Mouse (Mus musculus) MEL (cell line): ENCODE measurements at regions not wholly inside any gene's neighbourhood (a gene's known extent, or its start where the extent isn't known, plus 50 kb on each side); places are given as distances from the start of the nearest gene placed in this dataset.

Source experiments
- DNase-seq: peaks from one replicate; pipeline ENCODE4 v3.0.0; 2011; ENCODE audit warnings: low read depth, low spot score
- H3K27ac ChIP-seq: 2 replicates; pipeline ENCODE4 v1.5.1; 2012; ENCODE audit warnings: low read depth, mild to moderate bottlenecking, control low read depth, low read length, moderate library complexity; ENCODE audit not compliant: control insufficient read depth
- H3K27me3 ChIP-seq, 2 experiments: fragments of 150-350 bp in 1 of 2; sonication (generic) in 1 of 2; 2 replicates each; pipeline ENCODE4 v1.6.1; 2012; ENCODE audit warnings: low read length in 2 of 2, mild to moderate bottlenecking in 2 of 2, improper control_type of control experiment in 1 of 2, moderate library complexity in 1 of 2; ENCODE audit not compliant: insufficient read depth in 2 of 2, control insufficient read depth in 1 of 2
- H3K36me3 ChIP-seq, 2 experiments: 2 replicates each; pipeline ENCODE4 v1.6.1; 2012 to 2014; ENCODE audit warnings: low read length in 2 of 2, improper control_type of control experiment in 1 of 2, inconsistent platforms in 1 of 2, mild to moderate bottlenecking in 1 of 2; ENCODE audit not compliant: insufficient read depth in 2 of 2, control insufficient read depth in 1 of 2
- H3K4me1 ChIP-seq, 2 experiments: fragments of 150-350 bp in 1 of 2; sonication (generic) in 1 of 2; 2 replicates each; pipeline ENCODE4 v1.6.1; 2012; ENCODE audit warnings: low read length in 2 of 2, improper control_type of control experiment in 1 of 2, mild to moderate bottlenecking in 1 of 2; ENCODE audit not compliant: insufficient read depth in 2 of 2, control insufficient read depth in 1 of 2
- H3K4me3 ChIP-seq, 2 experiments: fragments of 150-350 bp in 1 of 2; sonication (generic) in 1 of 2; 2 replicates each; pipeline ENCODE4 v1.5.1; 2012; ENCODE audit warnings: low read depth in 2 of 2, low read length in 2 of 2, mild to moderate bottlenecking in 2 of 2, moderate library complexity in 2 of 2, control low read depth in 1 of 2, improper control_type of control experiment in 1 of 2; ENCODE audit not compliant: control insufficient read depth in 1 of 2, insufficient read depth in 1 of 2
- H3K79me2 ChIP-seq: 2 replicates; pipeline ENCODE4 v1.6.1; 2012; ENCODE audit warnings: mild to moderate bottlenecking, low read length, moderate library complexity; ENCODE audit not compliant: control insufficient read depth, poor library complexity, insufficient read depth
- H3K9ac ChIP-seq: 2 replicates; pipeline ENCODE4 v1.6.1; 2012; ENCODE audit warnings: low read depth, mild to moderate bottlenecking, control low read depth, low read length, moderate library complexity; ENCODE audit not compliant: control insufficient read depth, poor library complexity, severe bottlenecking
- H3K9me3 ChIP-seq: fragments of 150-350 bp; sonication (generic); replicated peaks from 2 replicates; pipeline ENCODE4 v1.6.1; 2012; ENCODE audit warnings: mild to moderate bottlenecking, low read length, improper control_type of control experiment, moderate library complexity; ENCODE audit not compliant: insufficient read depth
- CHD1 ChIP-seq: IDR thresholded peaks from 2 replicates; pipeline ENCODE4 v1.6.1; 2012; ENCODE audit warnings: low read depth, mild to moderate bottlenecking, inconsistent platforms, low read length, improper control_type of control experiment
- CHD2 ChIP-seq: IDR thresholded peaks from 2 replicates; pipeline ENCODE4 v1.6.1; 2011; ENCODE audit warnings: low read length, improper control_type of control experiment
- CTCF ChIP-seq, 3 experiments: IDR thresholded peaks in 2 of 3; conservative IDR thresholded peaks in 1 of 3; 2 replicates each; pipeline ENCODE4 v1.5.1; 2011 to 2012; ENCODE audit warnings: low read length in 3 of 3, low read depth in 2 of 3, mild to moderate bottlenecking in 2 of 3, improper control_type of control experiment in 1 of 3, inconsistent platforms in 1 of 3, mixed read lengths in 1 of 3, moderate library complexity in 1 of 3; ENCODE audit not compliant: control insufficient read depth in 1 of 3, insufficient read depth in 1 of 3, poor library complexity in 1 of 3, severe bottlenecking in 1 of 3
- E2F4 ChIP-seq: IDR thresholded peaks from 2 replicates; pipeline ENCODE4 v1.6.1; 2011; ENCODE audit warnings: low read depth, low read length, improper control_type of control experiment, borderline replicate concordance
- ELF1 ChIP-seq: IDR thresholded peaks from 2 replicates; pipeline ENCODE4 v1.6.1; 2014; ENCODE audit warnings: low read depth, mild to moderate bottlenecking, inconsistent platforms, low read length, improper control_type of control experiment, moderate library complexity
- GATA1 ChIP-seq: IDR thresholded peaks from 2 replicates; pipeline ENCODE4 v1.6.1; 2011; ENCODE audit warnings: low read depth, low read length, improper control_type of control experiment
- JUND ChIP-seq: IDR thresholded peaks from 2 replicates; pipeline ENCODE4 v1.6.1; 2011; ENCODE audit warnings: low read depth, mild to moderate bottlenecking, improper control_type of control experiment, low read length
- MAX ChIP-seq: IDR thresholded peaks from 2 replicates; pipeline ENCODE4 v1.6.1; 2011; ENCODE audit warnings: low read length, improper control_type of control experiment
- MAZ ChIP-seq: IDR thresholded peaks from 2 replicates; pipeline ENCODE4 v1.6.1; 2012; ENCODE audit warnings: low read depth, mild to moderate bottlenecking, inconsistent platforms, low read length, improper control_type of control experiment
- MEF2A ChIP-seq: IDR thresholded peaks from 2 replicates; pipeline ENCODE4 v1.6.1; 2014; ENCODE audit warnings: low read depth, mild to moderate bottlenecking, inconsistent platforms, low read length, improper control_type of control experiment; ENCODE audit not compliant: poor library complexity, insufficient replicate concordance, severe bottlenecking; ENCODE audit errors: extremely low read depth
- MYB ChIP-seq: IDR thresholded peaks from 2 replicates; pipeline ENCODE4 v1.6.1; 2011; ENCODE audit warnings: mild to moderate bottlenecking, low read depth, low read length, improper control_type of control experiment
- MYC ChIP-seq: IDR thresholded peaks from 2 replicates; pipeline ENCODE4 v1.6.1; 2011; ENCODE audit warnings: low read depth, mild to moderate bottlenecking, low read length, improper control_type of control experiment, moderate library complexity
- NELFE ChIP-seq: IDR thresholded peaks from 2 replicates; pipeline ENCODE4 v1.6.1; 2011; ENCODE audit warnings: low read depth, low read length, improper control_type of control experiment
- NRF1 ChIP-seq: IDR thresholded peaks from 2 replicates; pipeline ENCODE4 v1.6.1; 2014; ENCODE audit warnings: low read depth, mild to moderate bottlenecking, inconsistent platforms, low read length, improper control_type of control experiment, moderate library complexity; ENCODE audit not compliant: poor library complexity, insufficient read depth, severe bottlenecking
- POLR2A ChIP-seq, 2 experiments: IDR thresholded peaks; 2 replicates each; pipeline ENCODE4 v1.6.1; 2011 to 2012; ENCODE audit warnings: low read length in 2 of 2, mild to moderate bottlenecking in 2 of 2, control low read depth in 1 of 2, improper control_type of control experiment in 1 of 2, low read depth in 1 of 2, moderate library complexity in 1 of 2; ENCODE audit not compliant: control insufficient read depth in 1 of 2, insufficient read depth in 1 of 2, poor library complexity in 1 of 2
- POLR2AphosphoS2 ChIP-seq: IDR thresholded peaks from 2 replicates; pipeline ENCODE4 v1.6.1; 2011; ENCODE audit warnings: low read length, improper control_type of control experiment
- RAD21 ChIP-seq: IDR thresholded peaks from 2 replicates; pipeline ENCODE4 v1.6.1; 2011; ENCODE audit warnings: mild to moderate bottlenecking, low read depth, low read length, improper control_type of control experiment
- RCOR1 ChIP-seq: IDR thresholded peaks from 2 replicates; pipeline ENCODE4 v1.6.1; 2012; ENCODE audit warnings: low read depth, mild to moderate bottlenecking, inconsistent platforms, low read length, improper control_type of control experiment
- SIN3A ChIP-seq: IDR thresholded peaks from 2 replicates; pipeline ENCODE4 v1.6.1; 2012; ENCODE audit warnings: low read length, improper control_type of control experiment, inconsistent platforms
- TAL1 ChIP-seq: IDR thresholded peaks from 2 replicates; pipeline ENCODE4 v1.6.1; 2012; ENCODE audit warnings: mild to moderate bottlenecking, inconsistent platforms, low read length, moderate library complexity, mixed read lengths
- TBP ChIP-seq: IDR thresholded peaks from 2 replicates; pipeline ENCODE4 v1.8.0; 2011; ENCODE audit warnings: low read depth, low read length, improper control_type of control experiment
- TCF12 ChIP-seq: IDR thresholded peaks from 2 replicates; pipeline ENCODE4 v1.6.1; 2014; ENCODE audit warnings: low read depth, mild to moderate bottlenecking, inconsistent platforms, low read length, improper control_type of control experiment, moderate library complexity
- UBTF ChIP-seq: IDR thresholded peaks from 2 replicates; pipeline ENCODE4 v1.6.1; 2012; ENCODE audit warnings: low read depth, mild to moderate bottlenecking, inconsistent platforms, low read length, improper control_type of control experiment, moderate library complexity, borderline replicate concordance; ENCODE audit not compliant: insufficient read depth
- USF1 ChIP-seq: IDR thresholded peaks from 2 replicates; pipeline ENCODE4 v1.6.1; 2014; ENCODE audit warnings: low read depth, mild to moderate bottlenecking, inconsistent platforms, low read length, improper control_type of control experiment, moderate library complexity
- ZC3H11A ChIP-seq: IDR thresholded peaks from 2 replicates; pipeline ENCODE4 v1.6.1; 2012; ENCODE audit warnings: low read depth, mild to moderate bottlenecking, inconsistent platforms, low read length, improper control_type of control experiment
- ZKSCAN1 ChIP-seq: IDR thresholded peaks from 2 replicates; pipeline ENCODE4 v1.6.1; 2012; ENCODE audit warnings: low read depth, mild to moderate bottlenecking, inconsistent platforms, low read length, improper control_type of control experiment, moderate library complexity
- ZMIZ1 ChIP-seq: IDR thresholded peaks from 2 replicates; pipeline ENCODE4 v1.6.1; 2012; ENCODE audit warnings: low read depth, mild to moderate bottlenecking, inconsistent platforms, low read length, improper control_type of control experiment, moderate library complexity
- ZNF384 ChIP-seq: IDR thresholded peaks from 2 replicates; pipeline ENCODE4 v1.6.1; 2012; ENCODE audit warnings: low read depth, mild to moderate bottlenecking, inconsistent platforms, low read length, improper control_type of control experiment

DNA sequence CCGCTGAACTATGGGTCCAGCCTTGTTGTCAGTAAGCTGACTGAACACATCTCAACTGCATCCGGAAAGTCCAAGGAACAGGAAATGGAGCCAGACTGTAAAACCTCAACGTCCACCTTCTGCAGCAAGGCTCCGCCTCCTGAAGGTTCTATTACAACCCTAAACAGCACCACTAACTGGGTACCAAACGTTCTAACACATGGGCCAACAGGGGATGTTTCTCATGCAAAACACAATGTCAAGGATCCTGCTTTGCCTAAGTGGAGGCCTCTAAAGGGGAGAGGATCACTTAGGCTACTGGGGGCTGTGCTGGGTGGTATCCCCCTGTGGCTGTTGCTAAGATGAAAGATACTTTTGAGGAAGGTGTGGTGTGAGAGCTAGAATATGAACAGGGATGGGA lies 51.0 kb upstream of the Stt3b start:
- H3K9ac ChIP-seq: no peak overlapping the region
- no peaks in the 10 kb centered on the region for H3K79me2 ChIP-seq

DNA sequence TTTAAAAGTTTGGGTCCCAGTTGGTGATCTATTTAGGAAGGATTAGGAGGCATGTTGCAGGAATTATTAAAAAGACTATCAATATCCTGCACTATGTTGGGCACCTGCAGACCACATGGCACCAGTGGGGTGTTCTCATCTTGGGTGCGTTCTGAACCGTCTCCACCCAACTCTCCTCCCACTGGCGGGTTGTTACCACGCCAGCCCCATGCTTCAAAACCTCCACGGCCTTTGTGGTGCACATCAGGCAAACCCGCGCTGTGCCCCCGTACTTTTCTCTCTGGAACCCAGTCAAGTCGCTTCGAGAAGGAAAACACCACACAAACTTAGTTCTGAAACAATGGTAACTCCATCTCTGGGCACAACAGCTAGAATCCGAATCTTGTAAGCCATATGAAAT lies 51.7 kb upstream of the Stt3b start:
- Histone ChIP-seq H3K9ac (no peak overlapping the region), H3K9me3 (no peaks in the 10 kb centered on the region), H3K27me3 (no peaks in the 10 kb centered on the region), H3K4me1 (no peaks in the 10 kb centered on the region), H3K4me3 (no peak overlapping the region), H3K27ac (no peak overlapping the region), H3K79me2 (no peaks in the 10 kb centered on the region), H3K36me3 (no peaks in the 10 kb centered on the region)
- no peak for DNase-seq
- TF ChIP-seq ZMIZ1 (no peak), TAL1 (no peak), MYC (no peak), POLR2AphosphoS2 (no peak), CTCF (IDR thresholded peaks at IDR 0.05 in 2 of 3, conservative IDR thresholded peaks at IDR 0.05 in 1 of 3; ENCODE audit: control insufficient read depth in 1 of 3, insufficient read depth in 1 of 3, low read depth in 2 of 3, low read length in 3 of 3, poor library complexity in 1 of 3, severe bottlenecking in 1 of 3) (no peak), ZNF384 (no peak), ELF1 (no peak), NELFE (no peak), ZC3H11A (no peak), POLR2A (IDR thresholded peaks at IDR 0.05; ENCODE audit: control insufficient read depth in 1 of 2, insufficient read depth in 1 of 2, low read depth in 1 of 2, low read length in 2 of 2, poor library complexity in 1 of 2) (no peak), JUND (no peak), MYB (no peak), TCF12 (no peak), RCOR1 (no peak), ZKSCAN1 (no peak), RAD21 (no peak), MAX (no peak), GATA1 (no peak), CHD1 (no peak), NRF1 (no peak)

More for the DNA sequence above, 51.0 kb upstream of the Stt3b start:
- no peak for DNase-seq
- Histone ChIP-seq H3K27me3 (no peaks in the 10 kb centered on the region), H3K9me3 (no peaks in the 10 kb centered on the region), H3K4me1 (no peaks in the 10 kb centered on the region), H3K36me3 (no peaks in the 10 kb centered on the region), H3K4me3 (no peak overlapping the region), H3K27ac (no peak overlapping the region)
- no peak for TF ChIP-seq TCF12
- no peak for TF ChIP-seq MEF2A
- TF ChIP-seq MAZ: no peak
- TF ChIP-seq USF1: no peak
- TF ChIP-seq RAD21: no peak
- TF ChIP-seq MAX: no peak
- no peak for TF ChIP-seq CHD1
- TF ChIP-seq E2F4: no peak
- no peak for TF ChIP-seq UBTF
- no peak for TF ChIP-seq TBP
- no peak for TF ChIP-seq TAL1
- TF ChIP-seq NRF1: no peak
- TF ChIP-seq CHD2: no peak
- no peak for TF ChIP-seq ZNF384
- no peak for TF ChIP-seq SIN3A
